Mouse (Mus musculus): ENCODE measurements around the gene Pbld2. TPM values are rescaled to one million over a fixed set of nuclear protein-coding genes. Genes with fewer than 3 reads are reported as not detected.

Pbld2 gene
- not detected in 2 replicates for total RNA-seq (2023)

GRCm38 (mm10) chr10:63023749-63024579 is at the start of gene Pbld2, which contains the start of gene Hnrnph3:
Gene Pbld2, plus strand, starts transcription at chr10:63024315.
Gene Hnrnph3, minus strand, starts transcription at chr10:63024217.

GRCm38 (mm10) chr10:62980039-62980954 is 43.8 kb upstream of the Pbld2 start, which contains the start of gene Rufy2:
Gene Rufy2, plus strand, starts transcription at chr10:62980223.

GRCm38 (mm10) chr10:63059862-63060261 is 35.7 kb downstream of the Pbld2 start, which contains the start of gene Pbld1:
Gene Pbld1, plus strand, starts transcription at chr10:63060162.

GRCm38 (mm10) chr10:63099521-63099920 is 75.4 kb downstream of the Pbld2 start, which contains the start of gene Atoh7:
Gene Atoh7, plus strand, starts transcription at chr10:63099651.

Other genes starting within 250 kb of the Pbld2 start
- 72.3 and 94.3 TPM in 2 replicates for gene Ccar1, start 232.0 kb upstream of the Pbld2 start, total RNA-seq (2023)
- gene Tet1, start 115.3 kb upstream of the Pbld2 start, total RNA-seq (2023): 1.7 and 1.9 TPM in 2 replicates
- 26.6 and 42.8 TPM in 2 replicates for gene Slc25a16, start 103.7 kb upstream of the Pbld2 start, total RNA-seq (2023)
- gene Dna2, start 77.3 kb upstream of the Pbld2 start, total RNA-seq (2023): 39.1 and 56.1 TPM in 2 replicates
- 6.4 and 11.6 TPM in 2 replicates for gene Rufy2, start 44.1 kb upstream of the Pbld2 start, total RNA-seq (2023)
- gene Hnrnph3, start 98 bp upstream of the Pbld2 start, total RNA-seq (2023): 39.5 and 59.2 TPM in 2 replicates
- 0.16 and 0.19 TPM in 2 replicates for gene Pbld1, start 35.8 kb downstream of the Pbld2 start, total RNA-seq (2023)
- gene Atoh7, start 75.3 kb downstream of the Pbld2 start, total RNA-seq (2023): not detected in 2 replicates
- gene Mypn, start 179.6 kb downstream of the Pbld2 start, total RNA-seq (2023): 0.09 TPM in 1 of 2 replicates, not detected in the other
- gene Herc4, start 219.5 kb downstream of the Pbld2 start, total RNA-seq (2023): 255 and 373 TPM in 2 replicates